Mouse (Mus musculus) liver, embryonic 16.5 days (tissue): ENCODE data around the gene Ankrd40. TPM values are rescaled to one million over a fixed set of nuclear protein-coding genes. Genes with fewer than 3 reads are reported as not detected.
A peak's percentile ranks its signal among the peaks of the same experiment; 100 is the strongest.

Experiments used
- ATAC-seq: fragments of 200-750 bp; cut with Nextera tagmentation; 2 replicates; pipeline ENCODE4 v1.8.0; 2017; ENCODE audit warnings: low read depth, mild to moderate bottlenecking, moderate number of reproducible peaks, moderate library complexity
- H3K27ac ChIP-seq: fragments of 300-500 bp; sonication (generic); 2 replicates; pipeline ENCODE4 v1.5.1; 2014; ENCODE audit warnings: mild to moderate bottlenecking, low read length
- H3K27me3 ChIP-seq: fragments of 300-500 bp; sonication (generic); 2 replicates; pipeline ENCODE4 v1.6.1; 2014; ENCODE audit warnings: low read depth, low read length, mixed read lengths; ENCODE audit not compliant: control insufficient read depth, insufficient read depth
- H3K36me3 ChIP-seq: fragments of 300-500 bp; sonication (generic); 2 replicates; pipeline ENCODE4 v1.6.1; 2014; ENCODE audit warnings: mild to moderate bottlenecking; ENCODE audit not compliant: control insufficient read depth, insufficient read depth
- H3K4me1 ChIP-seq: fragments of 300-500 bp; sonication (generic); 2 replicates; pipeline ENCODE4 v1.6.1; 2014; ENCODE audit warnings: low read depth, low read length, mixed read lengths; ENCODE audit not compliant: control insufficient read depth
- H3K4me2 ChIP-seq: fragments of 300-500 bp; sonication (generic); 2 replicates; pipeline ENCODE4 v1.6.1; 2014; ENCODE audit warnings: low read depth, low read length, mixed read lengths
- H3K4me3 ChIP-seq: fragments of 300-500 bp; sonication (generic); 2 replicates; pipeline ENCODE4 v1.5.1; 2014; ENCODE audit warnings: low read depth, mild to moderate bottlenecking, low read length
- H3K9ac ChIP-seq: fragments of 300-500 bp; sonication (generic); 2 replicates; pipeline ENCODE4 v1.6.1; 2014; ENCODE audit warnings: low read depth, low read length
- H3K9me3 ChIP-seq: fragments of 300-500 bp; sonication (generic); replicated peaks from 2 replicates; pipeline ENCODE4 v1.6.1; 2016; ENCODE audit warnings: low read length; ENCODE audit not compliant: control insufficient read depth
- WGBS: fragments of 180-500 bp; shearing (Covaris S2); extraction: QIAGEN DNeasy Blood & Tissue Kit; methylation state at CpG from one replicate; pipeline ENCODE4 v1.1.7; 2014; ENCODE audit not compliant: insufficient replicate concordance; 5-methylcytosine and 5-hydroxymethylcytosine counted together
- polyA plus RNA-seq: library from polyadenylated mRNA; unstranded; fragments of >200 nt; fragmentation: Nextera tagmentation; extraction: Ambion mirVana; gene quantifications from 2 replicates; pipeline ENCODE4 v1.2.1, GENCODE M21; 2015

Gene Ankrd40
- polyA plus RNA-seq, 1 experiment from 2014 or later, result 3.5 TPM

DNA sequence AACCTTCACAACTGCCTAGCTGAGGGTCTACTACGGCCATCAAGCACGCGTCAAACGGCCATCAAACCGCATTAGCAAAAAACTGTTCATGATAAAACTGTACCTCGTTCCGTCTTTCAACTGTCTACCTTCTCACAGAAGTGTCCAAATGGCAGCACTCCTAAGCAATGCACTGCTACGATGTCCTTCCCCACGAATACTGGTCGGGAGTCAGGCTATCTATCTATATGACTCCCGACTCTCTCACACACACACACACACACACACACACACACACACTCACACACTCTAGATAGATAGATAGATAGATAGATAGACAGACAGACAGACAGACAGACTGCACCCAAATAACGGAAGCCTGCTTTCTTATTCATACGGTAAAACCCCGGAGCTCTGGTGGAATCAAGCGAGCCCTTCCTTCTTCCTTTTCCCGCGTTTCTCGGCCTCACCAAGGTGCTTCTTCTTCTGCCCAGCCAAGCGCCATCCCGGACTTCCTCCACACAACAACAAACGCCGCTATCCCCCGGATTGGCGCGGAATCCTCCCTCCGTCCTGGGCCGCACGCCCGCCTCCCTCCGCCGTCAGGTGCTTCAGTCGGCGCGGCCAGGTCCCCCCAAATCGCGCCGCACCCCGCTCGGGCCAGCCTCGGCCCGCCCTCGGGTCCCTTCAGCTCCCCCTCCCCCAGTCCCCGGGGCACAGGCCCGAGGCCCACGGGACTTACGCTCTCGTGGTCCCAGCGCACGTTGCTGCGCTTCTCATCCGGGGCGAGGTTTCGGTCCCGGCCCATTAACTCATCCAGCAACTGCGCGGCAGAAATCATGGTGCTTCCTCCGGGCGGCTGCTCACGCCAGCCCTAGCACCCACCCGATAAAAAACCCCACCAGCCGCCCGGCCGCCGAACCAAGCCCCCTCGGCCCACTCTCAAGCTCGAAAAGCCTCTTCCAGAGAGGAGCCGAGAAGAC is 6.6 kb upstream of the Ankrd40 start:
- Histone ChIP-seq H3K4me3 (peak overlapping the region; percentile 97), H3K36me3 (peaks cover 2% of the 10 kb centered on the region; the same call in 1 of the 2 replicates), H3K27me3 (no peaks in the 10 kb centered on the region), H3K27ac (peak overlapping the region; percentile 98), H3K4me2 (peak overlapping the region; percentile 78), H3K9ac (peak overlapping the region; percentile 94), H3K4me1 (peaks cover 45% of the 10 kb centered on the region), H3K9me3 (no peaks in the 10 kb centered on the region)
- under 1% methylated on average over 65 of the region's 67 CpGs for WGBS
- ATAC-seq, result peak; percentile 68

DNA sequence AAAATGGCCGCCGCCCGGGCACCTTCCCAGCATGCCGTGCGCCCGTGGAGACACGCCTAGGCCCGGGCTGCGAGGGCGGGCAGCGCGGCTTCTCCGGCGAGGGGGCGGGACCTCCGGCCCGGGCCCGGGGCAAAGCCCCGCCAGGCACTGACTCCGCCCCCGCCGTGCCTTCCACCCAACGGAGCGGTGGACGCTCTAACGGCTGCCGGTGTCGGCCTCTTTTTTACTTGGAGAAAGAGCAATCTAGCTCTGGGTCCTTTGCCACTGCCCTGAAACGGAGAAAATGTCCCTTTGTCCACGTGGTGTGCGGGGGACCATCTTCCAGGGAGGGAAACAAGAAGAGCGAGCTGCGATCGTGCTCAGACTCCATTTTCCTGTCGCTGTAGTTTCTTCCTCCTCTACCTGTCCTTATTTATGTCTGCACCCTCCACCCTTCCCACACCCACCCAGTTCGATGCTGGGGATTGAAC is 5.8 kb upstream of the Ankrd40 start, which contains the start of gene Luc7l3:
Gene Luc7l3 (minus strand): TSS at position 58 of the 470 bp plus-strand sequence.
- H3K4me2 ChIP-seq, result peak within 1 kb of the TSS; percentile 83
- H3K36me3 ChIP-seq, result peaks cover 2% of the 10 kb centered on the region; the same call in 1 of the 2 replicates
- peaks cover 41% of the 10 kb centered on the region for H3K4me1 ChIP-seq
- H3K27me3 ChIP-seq, result no peaks in the 10 kb centered on the region
- H3K27ac ChIP-seq, result peak within 1 kb of the TSS; percentile 98
- peak within 1 kb of the TSS; percentile 97 for H3K4me3 ChIP-seq
- H3K9me3 ChIP-seq, result no peaks in the 10 kb centered on the region
- peak within 1 kb of the TSS; percentile 94 for H3K9ac ChIP-seq
- 0% methylated on average over 36 of the region's 36 CpGs for WGBS
- ATAC-seq, result peak; percentile 97

DNA sequence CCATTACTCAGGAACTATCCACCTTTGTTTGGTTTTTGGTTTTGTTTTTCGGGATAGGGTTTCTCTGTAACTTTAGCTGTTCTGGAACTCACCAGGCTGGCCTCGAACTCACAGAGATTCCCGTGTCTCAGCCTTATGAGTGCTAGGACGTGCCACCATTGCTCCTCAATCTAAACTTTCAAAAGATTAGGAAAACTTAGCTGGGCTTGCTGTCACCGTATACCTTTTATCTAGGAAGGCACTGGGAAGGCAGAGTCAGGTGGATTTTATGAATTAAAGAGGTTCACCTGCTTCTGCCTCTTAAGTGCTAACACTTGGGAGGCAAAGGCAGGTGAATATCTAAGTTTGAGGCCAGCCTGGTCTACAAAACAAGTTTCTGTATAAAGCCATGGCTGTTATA is 5.2 kb upstream of the Ankrd40 start:
- Histone ChIP-seq H3K4me2 (peak overlapping the region; percentile 83), H3K4me3 (peak overlapping the region; percentile 97), H3K36me3 (peaks cover 2% of the 10 kb centered on the region; the same call in 1 of the 2 replicates), H3K27me3 (no peaks in the 10 kb centered on the region), H3K4me1 (peaks cover 39% of the 10 kb centered on the region), H3K27ac (peak overlapping the region; percentile 98), H3K9ac (peak overlapping the region; percentile 94), H3K9me3 (no peaks in the 10 kb centered on the region)
- 35% methylated on average over 5 of the region's 5 CpGs for WGBS
- ATAC-seq, result no peak

DNA sequence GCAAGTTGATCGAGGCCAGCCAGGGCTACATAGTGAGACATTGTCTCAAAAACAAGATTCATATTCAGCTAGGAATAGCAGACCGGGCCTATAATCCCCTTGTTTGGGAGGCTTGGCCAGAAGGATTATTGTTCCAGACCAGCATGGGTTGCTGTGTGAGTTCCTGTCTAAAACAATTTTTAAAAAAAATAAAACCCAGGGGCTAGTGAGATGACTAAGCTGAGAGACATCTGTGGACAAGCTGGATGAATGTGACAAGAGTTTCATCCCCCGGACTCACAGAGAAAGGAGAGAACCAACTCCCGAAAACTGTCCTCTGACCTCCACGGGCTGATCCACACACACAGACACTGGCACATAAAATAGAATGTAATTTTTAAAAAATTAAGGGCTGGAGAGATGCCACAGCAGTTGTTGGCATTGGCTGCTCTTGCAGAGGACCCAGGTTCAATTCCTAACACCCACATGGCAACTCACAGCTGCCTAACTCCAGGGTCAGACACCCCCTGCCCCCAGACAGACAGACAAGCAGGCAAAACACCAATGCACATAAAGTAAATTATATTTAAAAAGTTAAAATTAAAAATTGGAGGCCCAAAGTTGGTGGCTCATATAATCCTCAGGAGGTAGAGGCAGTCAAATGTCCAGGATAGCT is 4.4 kb upstream of the Ankrd40 start:
- H3K27me3 ChIP-seq, result no peaks in the 10 kb centered on the region
- ATAC-seq, result no peak
- 84% methylated on average over 5 of the region's 5 CpGs for WGBS
- H3K9me3 ChIP-seq, result no peaks in the 10 kb centered on the region
- peaks cover 32% of the 10 kb centered on the region for H3K4me1 ChIP-seq
- peaks cover 2% of the 10 kb centered on the region; the same call in 1 of the 2 replicates for H3K36me3 ChIP-seq
- H3K27ac ChIP-seq, result no peak overlapping the region
- H3K9ac ChIP-seq, result no peak overlapping the region
- H3K4me3 ChIP-seq, result no peak overlapping the region
- no peak overlapping the region for H3K4me2 ChIP-seq

DNA sequence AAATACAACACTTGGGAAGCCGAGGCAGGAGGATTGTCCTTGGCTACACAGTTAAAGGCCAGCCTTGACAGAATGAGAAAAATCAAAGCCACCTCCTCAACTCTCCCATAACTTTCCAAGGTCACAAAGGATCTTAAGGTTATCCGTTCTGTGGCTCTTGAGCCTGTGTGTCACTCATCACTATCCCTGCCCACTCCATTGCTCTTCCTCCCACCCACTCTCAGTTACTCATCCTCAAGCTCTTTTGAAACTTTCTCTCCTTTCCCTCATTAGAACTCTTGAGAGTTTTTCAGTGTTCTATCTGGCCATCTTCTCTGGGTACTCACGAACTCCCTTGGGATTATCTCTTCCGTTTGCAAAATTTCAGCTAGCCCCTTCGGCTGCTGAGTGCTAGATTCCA is 3.2 kb upstream of the Ankrd40 start:
- Histone ChIP-seq H3K27ac (no peak overlapping the region), H3K4me3 (no peak overlapping the region), H3K4me1 (peaks cover 26% of the 10 kb centered on the region), H3K4me2 (no peak overlapping the region), H3K36me3 (no peaks in the 10 kb centered on the region), H3K9ac (no peak overlapping the region), H3K27me3 (no peaks in the 10 kb centered on the region), H3K9me3 (no peaks in the 10 kb centered on the region)
- ATAC-seq, result no peak
- WGBS, result 72% methylated on average over 5 of the region's 5 CpGs

DNA sequence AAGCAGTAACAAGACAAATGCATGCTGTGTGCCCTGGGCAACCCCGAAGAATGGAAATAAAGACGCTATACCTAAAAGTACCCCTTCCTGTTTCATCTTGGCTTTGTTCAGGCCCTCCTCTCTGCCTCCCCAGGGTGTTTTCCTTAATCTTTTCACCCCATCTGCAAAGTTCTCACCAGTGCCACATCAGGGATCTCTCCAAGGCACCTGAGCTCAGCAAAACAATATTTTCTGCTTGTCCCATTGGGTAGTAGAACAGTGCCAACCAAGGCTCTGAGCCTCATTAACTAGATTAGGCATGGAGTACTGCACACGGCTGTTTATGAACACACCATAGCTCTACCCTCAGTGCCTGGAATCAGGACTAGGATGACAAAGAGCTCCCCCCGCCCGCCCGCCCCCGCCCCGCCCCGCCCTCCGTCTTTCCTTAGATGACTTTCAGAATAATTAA is 815 bp upstream of the Ankrd40 start:
- Histone ChIP-seq H3K36me3 (no peaks in the 10 kb centered on the region), H3K9ac (no peak overlapping the region), H3K4me1 (peaks cover 30% of the 10 kb centered on the region), H3K4me2 (peak overlapping the region; percentile 93), H3K9me3 (no peaks in the 10 kb centered on the region), H3K27me3 (no peaks in the 10 kb centered on the region), H3K27ac (no peak overlapping the region), H3K4me3 (no peak overlapping the region)
- no peak for ATAC-seq
- 16% methylated on average over 10 of the region's 10 CpGs for WGBS

DNA sequence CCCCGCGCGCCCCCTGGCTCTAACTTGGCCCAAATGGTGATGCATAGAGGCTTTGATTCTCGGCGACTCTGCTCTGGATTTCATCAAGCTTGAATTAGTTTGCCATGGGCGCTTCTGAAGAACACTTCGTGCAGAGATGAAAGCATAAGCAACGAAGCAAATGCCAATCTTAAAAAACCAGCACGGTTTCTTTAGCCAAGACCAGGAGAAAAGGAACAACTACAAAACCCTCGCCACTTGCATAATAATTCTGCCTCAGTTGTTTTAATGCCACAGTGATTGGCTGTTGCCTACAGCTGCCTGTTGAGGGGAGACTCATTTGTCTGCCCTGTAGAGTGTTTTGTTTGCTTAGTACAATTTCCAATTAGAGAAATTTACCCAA is 834 bp downstream of the Ankrd40 start:
- ATAC-seq, result no peak

DNA sequence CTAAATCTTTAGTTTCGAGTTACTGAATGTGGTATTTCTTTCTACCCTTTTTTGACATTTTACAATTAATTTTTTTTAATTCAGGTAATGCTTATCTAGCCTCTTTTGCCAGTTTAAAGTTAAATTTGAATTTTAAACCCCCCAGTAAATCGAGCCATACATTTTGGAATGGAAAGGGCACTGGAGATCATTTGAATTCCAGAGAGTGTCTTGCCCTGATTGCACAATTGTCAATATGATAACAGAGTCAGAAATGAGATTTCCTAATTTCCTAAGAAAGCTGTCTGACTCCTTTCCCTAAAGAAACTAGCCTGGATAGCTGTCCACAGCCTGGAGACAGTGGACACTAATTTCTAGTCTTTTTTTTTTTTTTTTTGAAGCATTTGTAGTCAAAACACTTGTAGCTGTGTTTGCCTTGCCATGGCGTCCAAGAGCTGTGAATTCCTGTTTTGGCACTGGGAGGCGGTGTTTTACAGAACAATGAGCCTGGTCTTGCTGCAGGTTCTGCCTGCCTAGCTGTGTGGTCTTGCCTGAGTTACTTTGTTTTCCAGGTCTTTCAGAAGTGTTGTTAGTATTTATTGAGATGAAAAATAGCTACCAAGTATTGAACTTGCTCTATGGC is 1.6 kb downstream of the Ankrd40 start:
- no peak overlapping the region for H3K4me3 ChIP-seq
- no peak overlapping the region for H3K4me2 ChIP-seq
- H3K27me3 ChIP-seq, result no peaks in the 10 kb centered on the region
- no peaks in the 10 kb centered on the region for H3K36me3 ChIP-seq
- no peak overlapping the region for H3K27ac ChIP-seq
- WGBS, result 46% methylated on average over 4 of the region's 4 CpGs
- no peaks in the 10 kb centered on the region for H3K9me3 ChIP-seq
- H3K4me1 ChIP-seq, result peaks cover 37% of the 10 kb centered on the region
- H3K9ac ChIP-seq, result no peak overlapping the region
- ATAC-seq, result no peak

More for the DNA sequence above, 834 bp downstream of the Ankrd40 start:
- Histone ChIP-seq H3K4me2 (peak overlapping the region; percentile 93), H3K27ac (peak overlapping the region; percentile 89), H3K4me3 (peak overlapping the region; percentile 79), H3K4me1 (peaks cover 32% of the 10 kb centered on the region), H3K36me3 (no peaks in the 10 kb centered on the region), H3K27me3 (no peaks in the 10 kb centered on the region), H3K9ac (peak overlapping the region; percentile 84), H3K9me3 (no peaks in the 10 kb centered on the region)
- 4% methylated on average over 10 of the region's 10 CpGs for WGBS
